Comparison of ENCODE assay signal across 8 mouse cellular contexts in the genomic region with DNA sequence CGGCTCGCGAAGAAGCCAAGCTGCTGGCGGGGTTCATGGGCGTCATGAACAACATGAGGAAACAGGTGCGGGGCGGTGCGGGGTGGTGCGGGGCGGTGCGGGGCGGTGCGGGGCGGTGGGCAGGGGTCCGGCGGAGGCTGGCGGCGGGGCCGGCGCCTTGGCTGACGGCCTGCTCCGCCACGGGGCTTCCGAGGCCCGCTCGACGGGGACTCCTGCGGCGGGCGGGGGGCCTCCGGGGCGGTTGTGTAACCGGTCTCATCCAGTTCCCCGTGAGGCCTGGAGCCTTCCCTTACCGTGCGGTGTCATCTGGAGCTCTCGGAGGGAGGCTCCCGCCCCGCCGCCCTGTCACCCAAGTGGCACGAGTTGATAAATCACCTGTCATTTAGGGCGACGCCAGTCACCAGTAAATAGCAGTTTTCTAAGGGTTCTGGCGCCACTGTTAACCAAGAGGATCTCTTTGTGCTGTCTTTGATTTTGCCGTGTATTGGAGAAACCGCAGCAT. TPM values are rescaled to one million over a fixed set of nuclear protein-coding genes. Genes with fewer than 3 reads are reported as not detected.
DNase-seq lines count a peak whose midpoint lies in the region; ATAC-seq and TF ChIP-seq lines count a peak whose summit lies in the region.

No protein-coding gene starts in this region.

- peaks cover 25% of the 10 kb centered on the region for H3K4me1 ChIP-seq in erythroblast, embryonic 14.5 days (ENCODE audit: control insufficient read depth)
- peaks cover 9% of the 10 kb centered on the region for H3K4me1 ChIP-seq in heart, embryonic 15.5 days (replicated peaks)
- H3K4me1 ChIP-seq in liver, embryonic 13.5 days (replicated peaks) = peaks cover 30% of the 10 kb centered on the region
- H3K4me1 ChIP-seq in stomach, embryonic 14.5 days (ENCODE audit: control insufficient read depth, insufficient read depth, low read length) = no peaks in the 10 kb centered on the region

- peaks cover 4% of the 10 kb centered on the region for H3K27me3 ChIP-seq in erythroblast, embryonic 14.5 days (ENCODE audit: control insufficient read depth)
- no peaks in the 10 kb centered on the region for H3K27me3 ChIP-seq in heart, embryonic 15.5 days
- H3K27me3 ChIP-seq in liver, embryonic 13.5 days = no peaks in the 10 kb centered on the region
- H3K27me3 ChIP-seq in stomach, embryonic 14.5 days (ENCODE audit: control insufficient read depth, insufficient read depth, low read length) = no peaks in the 10 kb centered on the region

- no peak for TF ChIP-seq CTCF in brain, embryonic 14.5 days (IDR thresholded peaks at IDR 0.05; ENCODE audit: borderline replicate concordance, extremely low read depth, insufficient read depth, insufficient read length)

- H3K36me3 ChIP-seq in erythroblast, embryonic 14.5 days (ENCODE audit: control insufficient read depth) = peaks cover 16% of the 10 kb centered on the region
- no peaks in the 10 kb centered on the region for H3K36me3 ChIP-seq in heart, embryonic 15.5 days
- peaks cover 8% of the 10 kb centered on the region; the same call in 1 of the 2 replicates for H3K36me3 ChIP-seq in liver, embryonic 13.5 days
- no peaks in the 10 kb centered on the region for H3K36me3 ChIP-seq in stomach, embryonic 14.5 days (ENCODE audit: control insufficient read depth, insufficient read depth, low read length)

- H3K9ac ChIP-seq in heart, embryonic 15.5 days = peak overlapping the region; percentile 87
- H3K9ac ChIP-seq in liver, embryonic 13.5 days = peak overlapping the region; percentile 93
- peak overlapping the region; percentile 78 for H3K9ac ChIP-seq in stomach, embryonic 14.5 days (replicated peaks; ENCODE audit: low read depth, low read length)

- peak overlapping the region; percentile 90 for H3K4me3 ChIP-seq in erythroblast, embryonic 14.5 days (replicated peaks)
- H3K4me3 ChIP-seq in heart, embryonic 15.5 days = peak overlapping the region; percentile 72
- peak overlapping the region; percentile 82 for H3K4me3 ChIP-seq in liver, embryonic 13.5 days (replicated peaks)
- peak overlapping the region; percentile 75 for H3K4me3 ChIP-seq in stomach, embryonic 14.5 days (ENCODE audit: low read depth, low read length)

- no peaks in the 10 kb centered on the region for H3K9me3 ChIP-seq in erythroblast, embryonic 14.5 days (ENCODE audit: control insufficient read depth, low read length)
- H3K9me3 ChIP-seq in heart, embryonic 15.5 days (replicated peaks) = no peaks in the 10 kb centered on the region
- H3K9me3 ChIP-seq in liver, embryonic 13.5 days (replicated peaks) = no peaks in the 10 kb centered on the region
- H3K9me3 ChIP-seq in stomach, embryonic 14.5 days (ENCODE audit: control insufficient read depth, low read depth, low read length) = no peaks in the 10 kb centered on the region

- H3K4me2 ChIP-seq in heart, embryonic 15.5 days = peak overlapping the region; percentile 74
- H3K4me2 ChIP-seq in liver, embryonic 13.5 days = peak overlapping the region; percentile 83
- H3K4me2 ChIP-seq in stomach, embryonic 14.5 days (replicated peaks; ENCODE audit: low read depth, low read length) = peak overlapping the region; percentile 57

- DNase-seq in brain, embryonic 14.5 days (ENCODE audit: low read depth) = peak; percentile 84
- DNase-seq in kidney, postnatal 14 days = peak; percentile 69
- peak; percentile 85 for DNase-seq in liver, embryonic 13.5 days
- DNase-seq in neural tube, embryonic 10.5 days (ENCODE audit: extremely low spot score, low spot score) = peak; percentile 72

- WGBS in heart, embryonic 15.5 days = under 1% methylated on average over 44 of the region's 46 CpGs
- under 1% methylated on average over 35 of the region's 46 CpGs for WGBS in liver, embryonic 13.5 days (ENCODE audit: insufficient replicate concordance)
- under 1% methylated on average over 40 of the region's 46 CpGs for WGBS in stomach, embryonic 14.5 days

- TF ChIP-seq POLR2A in brain, embryonic 14.5 days (IDR thresholded peaks at IDR 0.05; ENCODE audit: borderline replicate concordance, extremely low read depth, insufficient read depth, insufficient read length, poor library complexity, severe bottlenecking) = no peak; the same call in 1 of the 2 replicates

- peak; percentile 72 for ATAC-seq in CD4-positive, CD25-positive, alpha-beta regulatory T cell, adult 4 months
- peak; percentile 86 for ATAC-seq in heart, embryonic 15.5 days (replicated peaks; ENCODE audit: insufficient number of reproducible peaks, insufficient read depth, low FRiP score, low read depth)
- peak; percentile 97 for ATAC-seq in liver, embryonic 13.5 days (ENCODE audit: low read depth)
- peak; percentile 82 for ATAC-seq in stomach, embryonic 14.5 days (ENCODE audit: insufficient number of reproducible peaks, insufficient read depth, low FRiP score, low read depth)

- peak overlapping the region; percentile 94 for H3K27ac ChIP-seq in heart, embryonic 15.5 days
- peak overlapping the region; percentile 99 for H3K27ac ChIP-seq in liver, embryonic 13.5 days
- H3K27ac ChIP-seq in stomach, embryonic 14.5 days (ENCODE audit: low read length) = peak overlapping the region; percentile 84; the same call in 1 of the 2 replicates

RNA-seq across cellular contexts. Expression of gene Klhl7, which starts 0.5 kb away (rescaled TPM):
- polyA plus RNA-seq in CD4-positive, CD25-positive, alpha-beta regulatory T cell, adult 4 months (2017; shearing (Covaris generic)) = 10 to 100 TPM; 11.9 to 12.8 TPM
- 120 and 121 TPM in 2 replicates for polyA plus RNA-seq in brain, embryonic 14.5 days (2012; rRNA removed)
- polyA plus RNA-seq in erythroblast, embryonic 14.5 days (2012) = 0.42 TPM in 2 replicates
- polyA plus RNA-seq in heart, embryonic 15.5 days (2015; fragmentation: Nextera tagmentation; extraction: Ambion mirVana) = 43.3 and 44.8 TPM in 2 replicates
- polyA plus RNA-seq in liver, embryonic 13.5 days (2015; fragmentation: Nextera tagmentation; extraction: Ambion mirVana) = 20.1 and 26.3 TPM in 2 replicates
- polyA plus RNA-seq in stomach, embryonic 14.5 days (2014; fragmentation: Nextera tagmentation; extraction: Ambion mirVana) = 56.1 and 60.9 TPM in 2 replicates

Comparison
In these comparisons a context has a peak if more than half of its experiments do, and no peak if none do; other contexts are left out.
1. Peak in every context shown above with its lines: DNase-seq, ATAC-seq, H3K4me3 ChIP-seq and H3K27ac ChIP-seq.